Mouse (Mus musculus) induced T-regulatory cell, adult 2 months (primary cell): Measurements from ENCODE around the gene Mfsd4a.

Experiments
- DNase-seq: peaks from one replicate; pipeline ENCODE4 v3.0.0-alpha.2; 2012; ENCODE audit warnings: low read depth

Mfsd4a gene

DNA sequence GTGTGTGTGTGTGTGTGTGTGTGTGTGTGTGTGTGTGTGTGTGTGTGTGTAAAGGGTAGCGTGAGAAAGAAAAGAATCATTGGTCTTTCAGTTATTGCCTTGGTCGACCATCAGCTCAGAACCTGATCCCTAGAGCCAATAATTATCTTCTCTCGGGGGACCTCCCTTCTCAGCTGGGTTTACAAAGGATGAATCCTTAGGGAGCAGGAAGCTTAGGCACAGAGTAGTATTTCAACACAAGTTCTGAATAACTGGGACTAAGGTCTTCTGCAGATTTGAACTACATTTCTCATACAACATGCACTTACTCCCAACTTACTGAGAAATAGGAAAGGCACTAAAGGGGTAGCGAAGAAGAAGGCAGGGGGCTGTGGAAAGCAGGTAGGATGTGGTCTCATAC lies 78.4 kb downstream of the Mfsd4a start:
- DNase-seq = no peak

DNA sequence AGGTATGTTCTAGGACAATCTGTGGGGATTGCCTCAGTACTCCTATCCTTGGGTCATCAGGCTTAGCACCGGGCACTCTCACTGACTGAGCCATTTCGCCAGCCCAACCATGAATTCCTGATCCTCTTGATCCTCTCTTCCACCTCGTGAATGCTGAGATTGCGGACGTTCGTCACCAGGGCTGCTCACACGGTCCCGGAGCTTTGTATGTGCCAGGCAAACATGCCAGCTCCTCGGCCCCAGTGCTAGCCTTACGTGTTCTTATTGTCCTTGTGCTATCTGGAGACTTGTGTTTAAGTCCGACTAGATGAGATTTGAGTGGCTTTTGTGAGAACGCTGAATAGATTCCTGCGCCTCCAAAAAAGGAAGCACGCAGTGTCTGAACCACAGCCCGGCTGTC lies 80.4 kb downstream of the Mfsd4a start:
- no peak for DNase-seq

DNA sequence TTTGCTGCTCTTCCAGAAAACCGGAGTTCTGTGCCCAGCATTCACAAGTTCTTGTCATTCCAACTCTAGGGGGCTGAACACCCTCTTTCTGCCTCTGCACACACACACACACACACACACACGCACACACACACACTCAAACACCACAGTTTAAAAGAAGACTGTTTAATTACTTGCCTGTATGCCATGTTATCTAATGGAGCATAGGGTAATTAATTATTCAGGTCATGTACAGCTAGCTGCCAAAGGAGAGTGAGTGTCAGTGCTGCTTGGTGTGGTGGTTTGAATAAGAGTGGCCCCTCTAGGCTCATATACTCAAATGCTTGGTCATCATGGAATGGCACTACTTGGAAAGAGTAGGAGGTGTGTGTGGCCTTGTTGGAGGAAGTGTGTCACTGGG lies 84.1 kb downstream of the Mfsd4a start:
- DNase-seq = no peak

DNA sequence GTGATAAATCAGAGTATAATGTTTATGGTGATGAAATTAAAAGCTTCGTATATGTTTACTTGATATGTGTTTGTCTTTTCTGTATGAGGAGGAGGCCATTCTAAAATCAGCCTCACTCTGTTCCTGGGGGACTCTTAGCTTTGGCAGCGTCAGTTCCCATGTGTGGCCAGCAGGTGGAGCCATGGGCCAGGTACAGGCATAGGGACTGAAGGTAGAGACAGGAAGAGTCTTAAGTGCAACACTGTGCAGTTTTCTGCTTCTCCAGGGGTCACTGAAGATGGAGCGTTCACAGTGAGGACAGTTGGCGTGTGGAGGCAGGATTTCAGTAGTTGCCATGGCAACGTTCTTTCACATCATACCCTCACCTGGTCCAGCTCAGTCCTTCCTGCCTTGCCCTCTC lies 85.0 kb downstream of the Mfsd4a start:
- DNase-seq = peak; percentile 88

DNA sequence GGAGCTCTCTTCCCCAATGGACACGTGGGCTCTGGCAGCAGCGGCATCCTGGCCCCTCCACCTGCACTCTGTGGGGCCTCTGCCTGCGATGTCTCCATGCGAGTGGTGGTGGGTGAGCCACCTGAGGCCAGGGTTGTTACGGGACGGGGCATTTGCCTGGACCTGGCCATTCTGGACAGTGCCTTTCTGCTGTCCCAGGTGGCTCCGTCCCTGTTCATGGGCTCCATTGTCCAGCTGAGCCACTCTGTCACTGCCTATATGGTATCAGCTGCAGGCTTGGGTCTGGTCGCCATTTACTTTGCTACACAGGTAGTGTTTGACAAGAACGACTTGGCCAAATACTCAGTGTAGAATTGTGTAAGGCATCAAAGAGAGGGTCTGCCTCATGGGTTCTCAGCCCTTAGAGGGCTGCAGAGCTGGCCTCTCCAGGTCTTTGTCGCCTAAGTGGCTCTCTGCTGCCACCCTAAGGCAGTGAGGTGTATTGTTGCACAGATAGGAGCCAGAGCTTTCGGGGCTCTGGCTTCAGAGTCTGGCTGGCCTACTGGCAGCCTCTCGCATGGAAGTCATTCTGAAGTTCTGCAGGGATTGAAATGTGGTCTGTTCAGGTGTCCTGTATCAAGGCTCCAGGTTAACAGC lies 86.4 kb downstream of the Mfsd4a start:
- DNase-seq = peak; percentile 81

DNA sequence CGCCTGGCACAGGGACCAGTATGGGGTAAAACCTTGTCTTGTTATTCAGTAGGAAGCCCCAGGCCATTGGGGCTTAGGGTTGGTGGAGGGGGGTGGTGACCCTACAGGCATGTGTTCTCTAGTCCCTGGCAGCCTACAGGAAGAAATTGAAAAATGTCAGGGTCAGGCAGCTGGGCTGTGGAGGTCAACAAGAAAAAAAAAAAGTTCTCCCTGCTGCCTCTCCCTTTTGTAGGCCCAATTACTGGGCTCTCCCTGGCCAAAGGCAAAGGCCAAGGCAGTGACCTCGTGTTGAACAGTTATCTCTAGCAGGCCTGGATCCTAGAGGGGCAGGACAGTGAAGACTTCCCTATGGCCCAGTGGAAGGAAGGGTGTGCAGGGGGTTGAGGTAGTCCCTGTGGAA lies 87.4 kb downstream of the Mfsd4a start:
- no peak for DNase-seq

DNA sequence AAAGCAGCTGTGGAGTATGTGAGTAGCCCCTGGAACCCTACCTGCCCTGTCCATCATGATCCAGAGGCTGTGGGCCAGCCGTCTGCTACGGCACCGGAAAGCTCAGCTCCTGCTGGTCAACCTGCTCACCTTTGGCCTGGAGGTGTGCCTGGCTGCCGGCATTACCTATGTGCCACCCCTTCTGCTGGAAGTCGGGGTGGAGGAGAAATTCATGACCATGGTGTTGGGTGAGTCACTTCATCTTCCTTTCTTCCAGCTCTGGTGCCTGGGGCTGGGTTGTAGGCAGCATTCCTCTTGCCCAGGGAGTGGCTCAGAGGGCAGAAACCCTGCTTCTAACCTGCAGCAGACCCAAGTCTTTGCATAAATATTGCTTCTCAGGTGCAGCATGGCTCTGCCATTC lies 91.0 kb downstream of the Mfsd4a start:
- no peak for DNase-seq

DNA sequence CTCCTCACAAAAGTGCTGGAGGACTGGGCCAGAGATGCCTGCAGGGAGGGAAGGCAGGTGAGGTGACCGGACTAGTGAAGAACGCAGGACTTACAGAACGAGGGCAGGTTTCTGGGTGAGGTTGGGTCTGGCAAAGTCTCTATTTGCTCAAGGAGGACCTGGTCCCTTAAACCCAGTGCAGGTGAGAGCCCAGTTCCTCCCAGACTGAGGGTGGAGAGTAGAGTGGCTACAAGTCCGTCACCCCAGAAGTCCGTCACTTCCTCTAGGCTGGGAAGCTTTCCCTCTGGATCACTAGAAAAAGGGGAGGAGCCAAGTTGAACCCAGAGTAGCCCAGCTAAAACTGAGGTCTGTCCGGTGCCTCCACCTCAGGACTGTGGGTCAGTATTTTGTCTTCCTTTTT lies 93.9 kb downstream of the Mfsd4a start:
- no peak for DNase-seq
